In the genomic region with DNA sequence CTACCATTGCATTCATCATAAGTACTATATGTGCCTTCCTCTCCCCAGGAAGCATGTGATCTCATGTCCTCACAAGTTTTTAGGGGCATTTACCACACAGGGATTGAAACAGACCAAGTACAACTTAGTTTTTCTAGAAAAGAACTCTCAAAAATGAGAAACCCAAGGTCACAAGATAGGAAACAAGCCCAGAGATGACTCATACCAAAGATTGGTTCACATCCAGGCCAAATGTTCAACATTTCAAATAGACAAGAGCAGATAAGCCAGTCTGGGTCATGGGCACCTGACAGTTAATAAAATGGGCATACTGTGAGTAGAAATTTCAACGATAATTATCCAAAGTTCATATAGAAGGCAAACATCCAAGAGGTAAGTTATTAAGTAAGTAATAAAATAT, we compare ENCODE assay signal across 11 mouse cellular contexts.
"Had no signal": no experiment of that assay in that cellular context is flagged by ENCODE, and none has a peak within 500 bp of the region (broad histone marks: within the 10 kb centered on the region; RNA-seq: fewer than 3 reads in every experiment).

No protein-coding gene starts in this region.

- DNase-seq: gastrocnemius, postnatal 10 days; gastrocnemius, postnatal 25 days; heart, adult 18-20 months; heart, postnatal 10 days; heart, postnatal 4 days; kidney, adult 18-20 months; kidney, adult 8-10 months; kidney, postnatal 10 days; kidney, postnatal 25 days; kidney, postnatal 4 days; left cerebral cortex, postnatal 4 days had no signal
